Mouse (Mus musculus) embryonic facial prominence, embryonic 10.5 days (tissue): ENCODE results near the gene Vrk2. TPM values are rescaled to one million over a fixed set of nuclear protein-coding genes. Genes with fewer than 3 reads are reported as not detected.

Experiments
- DNase-seq: peaks from one replicate; pipeline ENCODE4 v3.0.0-alpha.2; 2017; ENCODE audit warnings: low spot score
- H3K27ac ChIP-seq: fragments of 300-500 bp; sonication (generic); replicated peaks from 2 replicates; pipeline ENCODE4 v1.5.1; 2016; ENCODE audit warnings: mild to moderate bottlenecking
- H3K27me3 ChIP-seq: fragments of 300-500 bp; sonication (generic); replicated peaks from 2 replicates; pipeline ENCODE4 v1.6.1; 2016; ENCODE audit warnings: low read depth, mild to moderate bottlenecking; ENCODE audit not compliant: poor library complexity, severe bottlenecking
- H3K36me3 ChIP-seq: fragments of 300-500 bp; sonication (generic); replicated peaks from 2 replicates; pipeline ENCODE4 v1.6.1; 2016; ENCODE audit warnings: mild to moderate bottlenecking, moderate library complexity
- H3K4me1 ChIP-seq: fragments of 300-500 bp; sonication (generic); 2 replicates; pipeline ENCODE4 v1.6.1; 2016
- H3K4me3 ChIP-seq: fragments of 300-500 bp; sonication (generic); 2 replicates; pipeline ENCODE4 v1.5.1; 2016; ENCODE audit warnings: mild to moderate bottlenecking, moderate library complexity
- H3K9me3 ChIP-seq: fragments of 300-500 bp; sonication (generic); 2 replicates; pipeline ENCODE4 v1.6.1; 2016; ENCODE audit warnings: mild to moderate bottlenecking
- WGBS: fragments of 180-500 bp; shearing (Covaris S2); methylation state at CpG from one replicate; pipeline ENCODE4 v1.1.7; 2016; 5-methylcytosine and 5-hydroxymethylcytosine counted together
- polyA plus RNA-seq: library from polyadenylated mRNA; unstranded; fragments of >200 nt; fragmentation: Nextera tagmentation; extraction: Ambion mirVana; gene quantifications from 2 replicates; pipeline ENCODE4 v1.2.1, GENCODE M21; 2016

Gene Vrk2
- polyA plus RNA-seq, 1 experiment from 2014 or later, result 24.9 TPM

GRCm38 (mm10) chr11:26444374-26444773 is 149.4 kb downstream of the Vrk2 start:
- Histone ChIP-seq H3K9me3 (no peaks in the 10 kb centered on the region), H3K36me3 (peaks cover 11% of the 10 kb centered on the region; the same call in 1 of the 2 replicates), H3K27ac (no peak overlapping the region), H3K4me1 (no peaks in the 10 kb centered on the region), H3K4me3 (no peak overlapping the region), H3K27me3 (no peaks in the 10 kb centered on the region)
- no peak for DNase-seq

- no peaks in the 10 kb centered on the region for H3K27me3 ChIP-seq
- no peak overlapping the region for H3K27ac ChIP-seq
- H3K9me3 ChIP-seq, result no peaks in the 10 kb centered on the region
- 77% methylated on average over 1 of the region's 1 CpGs for WGBS
- no peaks in the 10 kb centered on the region for H3K4me1 ChIP-seq
- no peak for DNase-seq
- 0 out of 2 replicates have a peak, but pooled peaks cover 11% of the 10 kb centered on the region for H3K36me3 ChIP-seq
- no peak overlapping the region for H3K4me3 ChIP-seq
These were observed 152.7 kb downstream of the Vrk2 start for GRCm38 (mm10) chr11:26441121-26441520.

- H3K4me1 ChIP-seq, result no peaks in the 10 kb centered on the region
- 86% methylated on average over 13 of the region's 13 CpGs for WGBS
- no peaks in the 10 kb centered on the region for H3K9me3 ChIP-seq
- H3K4me3 ChIP-seq, result no peak overlapping the region
- H3K27ac ChIP-seq, result no peak overlapping the region
- no peaks in the 10 kb centered on the region for H3K36me3 ChIP-seq
- H3K27me3 ChIP-seq, result no peaks in the 10 kb centered on the region
- no peak for DNase-seq
These were observed 156.0 kb downstream of the Vrk2 start for GRCm38 (mm10) chr11:26437818-26438217.

GRCm38 (mm10) chr11:26434229-26434628 is 159.6 kb downstream of the Vrk2 start:
- Histone ChIP-seq H3K4me3 (no peak overlapping the region), H3K4me1 (no peaks in the 10 kb centered on the region), H3K27me3 (no peaks in the 10 kb centered on the region), H3K9me3 (no peaks in the 10 kb centered on the region), H3K27ac (no peak overlapping the region), H3K36me3 (no peaks in the 10 kb centered on the region)
- no peak for DNase-seq

GRCm38 (mm10) chr11:26421472-26421871 is 172.3 kb downstream of the Vrk2 start:
- 92% methylated on average over 2 of the region's 2 CpGs for WGBS
- DNase-seq, result no peak
- Histone ChIP-seq H3K27me3 (no peaks in the 10 kb centered on the region), H3K4me1 (no peaks in the 10 kb centered on the region), H3K27ac (no peak overlapping the region), H3K4me3 (no peak overlapping the region), H3K9me3 (no peaks in the 10 kb centered on the region), H3K36me3 (peaks cover 18% of the 10 kb centered on the region)

Other genes starting within 250 kb of the Vrk2 start
- 30.3 and 36.0 TPM in 2 replicates for gene Fancl, start 207.9 kb downstream of the Vrk2 start, polyA plus RNA-seq
- 0.26 and 0.29 TPM in 2 replicates for gene Gm6899, start 758 bp downstream of the Vrk2 start, polyA plus RNA-seq